Mouse (Mus musculus): Measurements from ENCODE around the gene Inpp5a.

Gene Inpp5a

DNA sequence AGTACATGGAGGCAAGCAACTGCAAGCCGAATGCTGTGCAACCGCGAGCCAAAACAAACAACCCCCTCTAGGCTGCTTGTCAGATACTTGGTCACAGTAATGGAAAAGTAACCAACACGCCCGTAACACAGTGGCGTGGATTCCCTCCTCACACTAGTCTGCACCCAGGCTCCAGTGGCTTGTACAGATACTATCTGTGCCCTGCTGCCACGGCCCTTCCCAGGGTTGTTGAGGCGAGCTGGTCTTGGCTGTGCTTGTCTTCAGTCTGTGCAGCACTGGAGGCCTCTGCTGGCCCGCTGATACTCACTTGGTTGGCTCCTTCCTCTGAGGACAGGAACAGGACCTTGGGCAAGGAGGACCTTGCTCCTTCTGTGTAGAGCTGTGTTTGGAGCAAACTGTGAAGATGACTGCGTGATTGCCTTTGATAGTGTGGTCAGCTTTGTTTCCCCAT lies 52.9 kb downstream of the Inpp5a start:
- no peak for DNase-seq (ENCODE audit: low spot score)

- DNase-seq (ENCODE audit: low spot score): no peak
Measured at GRCm38 (mm10) chr7:139445621-139446020, 56.7 kb downstream of the Inpp5a start.

- DNase-seq (ENCODE audit: low spot score): no peak
Measured at GRCm38 (mm10) chr7:139447381-139447780, 58.5 kb downstream of the Inpp5a start.

DNA sequence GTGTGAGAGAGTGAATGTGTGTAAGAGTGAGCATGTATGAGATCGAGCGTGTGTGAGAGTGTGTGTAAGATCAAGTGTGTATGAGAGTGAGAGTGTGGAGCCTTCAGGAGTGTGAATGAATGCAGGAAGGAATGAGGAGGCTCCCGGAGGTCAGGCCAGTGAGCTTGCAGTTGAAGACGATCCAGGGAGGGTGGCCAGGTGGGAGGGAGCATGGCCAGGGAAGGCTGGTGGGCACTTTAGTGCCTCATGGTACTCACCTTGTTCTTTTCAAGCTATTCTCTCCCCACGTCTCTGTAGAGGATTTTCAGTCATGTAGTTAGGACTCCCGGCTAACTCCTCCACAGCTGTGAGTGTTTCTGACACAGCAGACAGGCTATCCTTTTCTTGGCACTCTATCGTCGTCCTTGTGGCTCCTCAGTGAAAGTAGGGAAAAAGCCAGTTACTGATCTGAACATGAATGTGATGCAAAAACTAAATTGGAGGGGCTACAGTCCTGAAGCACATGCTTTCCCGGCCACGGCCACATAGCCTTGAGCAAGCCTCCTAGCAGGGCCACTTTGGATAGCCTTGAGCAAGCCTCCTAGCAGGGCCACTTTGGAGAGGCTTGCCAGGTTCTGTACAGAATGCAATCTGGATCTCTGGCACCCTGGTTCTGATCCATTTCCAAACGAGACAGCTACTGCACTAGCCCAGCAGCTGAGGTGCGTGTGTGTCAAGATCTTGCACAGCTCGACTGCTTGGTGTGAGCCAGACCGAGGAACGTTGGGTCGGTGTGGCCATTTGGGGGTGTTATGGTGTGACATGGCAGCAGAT lies 61.5 kb downstream of the Inpp5a start:
- no peak for DNase-seq (ENCODE audit: low spot score)

DNA sequence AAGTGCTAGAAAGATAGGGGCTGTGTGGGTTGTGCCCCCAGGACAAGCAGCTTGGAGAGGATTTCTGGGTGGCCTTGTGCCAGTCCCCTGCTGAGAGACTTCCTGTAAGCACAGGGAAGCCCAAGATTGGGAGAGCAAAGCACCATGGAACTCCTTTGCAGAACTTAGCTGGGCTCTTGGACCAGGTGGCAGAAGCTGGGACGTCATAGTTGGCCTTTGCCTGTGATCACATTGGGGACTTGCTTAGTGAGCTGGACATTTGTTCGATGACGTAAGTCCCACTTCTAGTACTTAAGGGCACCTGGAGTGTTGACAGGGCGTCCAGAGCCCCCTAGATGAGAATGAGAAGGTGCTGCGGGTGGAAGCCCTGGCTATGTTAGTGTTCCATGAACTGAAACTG lies 62.8 kb downstream of the Inpp5a start:
- DNase-seq (ENCODE audit: low spot score): no peak

- DNase-seq (ENCODE audit: low spot score): no peak
Measured at GRCm38 (mm10) chr7:139452199-139452598, 63.3 kb downstream of the Inpp5a start.

DNA sequence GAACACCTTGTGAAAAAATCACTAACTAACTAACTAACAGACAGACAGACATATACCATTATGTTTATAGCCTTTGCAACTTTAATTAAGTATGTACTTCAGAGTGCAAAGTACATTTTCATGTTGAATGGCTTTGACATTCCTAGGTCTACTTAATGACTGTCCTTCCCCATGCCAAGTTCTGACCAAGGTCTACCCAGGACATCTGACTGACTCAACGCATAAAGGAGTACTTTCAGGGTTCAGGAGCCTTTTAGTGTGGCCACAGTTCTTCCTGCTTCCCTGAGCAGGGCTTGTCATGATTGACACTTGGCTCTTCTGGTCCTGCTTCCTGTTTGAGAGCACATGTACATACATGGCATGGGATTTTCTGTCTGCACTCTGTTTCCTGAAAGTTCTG lies 64.3 kb downstream of the Inpp5a start:
- DNase-seq (ENCODE audit: low spot score): no peak

- DNase-seq (ENCODE audit: low spot score): no peak
Measured at GRCm38 (mm10) chr7:139454285-139454684, 65.4 kb downstream of the Inpp5a start.

DNA sequence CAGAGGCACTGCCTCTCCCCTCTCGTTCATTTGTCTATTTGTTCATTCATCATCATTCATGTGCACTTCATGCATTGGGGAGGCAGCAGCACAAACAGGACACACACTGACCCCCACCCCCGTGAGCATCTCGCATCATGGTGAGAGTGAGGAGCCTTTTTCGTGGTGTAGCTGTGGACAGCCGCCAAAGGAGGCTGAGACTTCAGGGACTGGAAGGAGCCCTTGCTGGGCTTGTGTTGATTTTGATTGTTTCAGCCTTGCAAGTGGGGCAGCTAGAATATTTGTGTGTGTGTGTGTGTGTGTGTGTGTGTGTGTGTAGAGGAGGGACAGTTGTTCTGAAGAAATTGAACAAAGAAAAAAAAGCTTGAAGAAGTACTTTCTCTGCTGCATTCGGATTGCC lies 67.8 kb downstream of the Inpp5a start:
- DNase-seq (ENCODE audit: low spot score): no peak

- no peak for DNase-seq (ENCODE audit: low spot score)
Measured at GRCm38 (mm10) chr7:139461344-139461743, 72.4 kb downstream of the Inpp5a start.

- no peak for DNase-seq (ENCODE audit: low spot score)
Measured at GRCm38 (mm10) chr7:139462142-139462541, 73.2 kb downstream of the Inpp5a start.

DNA sequence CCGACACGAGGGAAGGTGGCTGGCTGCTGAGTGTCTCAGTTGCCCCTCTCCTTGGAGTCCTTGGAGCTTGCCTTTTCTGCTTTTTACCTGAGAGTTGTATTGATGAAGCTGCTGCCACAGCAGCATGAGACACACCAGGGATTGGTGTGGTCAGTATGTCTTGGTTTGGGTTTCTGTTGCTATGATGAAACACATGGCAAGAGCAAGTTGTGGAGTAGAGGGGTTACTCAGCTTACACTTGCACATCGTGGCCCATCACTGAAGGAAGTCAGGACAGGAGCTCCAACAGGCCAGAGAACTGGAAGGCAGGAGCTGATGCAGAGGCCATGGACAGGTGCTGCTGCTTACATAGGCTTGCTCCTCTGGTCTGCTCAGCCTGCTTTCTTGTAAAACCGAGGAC lies 76.6 kb downstream of the Inpp5a start:
- DNase-seq (ENCODE audit: low spot score): no peak

DNA sequence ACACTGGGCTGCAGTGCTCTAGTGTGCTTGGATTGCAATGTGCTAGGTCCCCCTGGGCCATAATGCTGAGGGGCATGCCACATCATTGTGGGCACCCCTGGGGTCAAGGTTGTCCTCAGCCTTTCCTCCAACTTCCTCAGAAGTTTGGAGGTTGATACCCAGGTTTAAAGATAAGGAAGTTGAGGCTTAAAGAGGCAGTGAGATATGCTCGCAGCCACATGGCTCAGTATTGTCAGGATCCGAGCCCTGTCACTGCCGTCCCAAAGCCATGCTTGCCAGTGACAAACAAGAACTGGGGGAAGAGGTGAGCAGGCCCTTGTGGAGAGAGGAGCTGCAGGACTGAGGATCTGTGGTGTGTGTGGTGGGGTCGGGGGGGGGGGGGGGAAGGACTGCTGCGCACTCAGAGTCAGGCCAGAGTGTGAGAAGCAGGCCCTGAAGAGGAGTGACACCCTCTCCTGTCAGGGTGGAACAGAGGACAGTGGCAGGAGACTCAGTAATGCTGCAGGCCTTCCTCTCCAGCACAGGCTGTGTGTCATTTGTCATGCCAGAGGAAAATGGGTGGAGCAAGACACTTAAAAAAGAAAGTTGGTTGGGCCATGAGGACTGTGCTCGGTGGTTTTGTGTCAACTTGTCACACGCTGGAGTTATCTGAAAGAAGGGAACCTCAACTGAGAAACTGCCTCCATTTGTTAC lies 77.7 kb downstream of the Inpp5a start:
- no peak for DNase-seq (ENCODE audit: low spot score)

DNA sequence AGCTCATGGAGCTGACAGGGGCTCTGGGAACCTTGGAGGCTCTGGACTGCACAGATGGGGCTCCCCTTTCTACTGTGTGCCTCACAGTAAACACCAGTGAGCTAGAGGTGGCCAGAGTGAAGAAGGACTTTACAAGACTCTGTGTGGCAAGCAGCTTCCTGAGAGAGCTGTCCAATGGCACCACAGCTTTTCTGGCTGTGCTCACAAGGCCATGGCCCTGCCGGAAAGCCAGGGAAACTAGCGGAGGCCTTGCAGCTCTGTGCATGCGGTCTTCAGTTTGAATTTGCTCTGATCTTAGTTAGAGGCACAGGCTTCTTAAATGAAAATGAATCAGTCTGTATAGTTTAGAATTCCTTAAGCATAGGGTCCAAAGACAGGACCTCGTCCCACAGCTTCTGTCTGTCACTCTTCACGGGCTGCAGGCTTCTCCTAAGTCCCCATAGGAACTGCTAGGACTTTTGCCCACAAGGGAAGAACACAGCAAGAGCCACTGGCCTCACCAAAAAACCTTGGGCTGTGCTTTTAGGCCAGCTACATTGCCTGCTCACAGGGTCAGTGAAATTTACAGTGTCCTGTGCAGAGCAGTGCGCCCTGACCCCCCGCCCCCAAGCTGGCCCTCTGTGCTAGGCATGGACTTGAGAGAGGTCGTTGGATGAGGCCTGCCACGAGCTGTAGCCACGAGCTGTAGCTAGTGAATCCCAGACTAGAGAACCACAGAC lies 78.4 kb downstream of the Inpp5a start:
- no peak for DNase-seq (ENCODE audit: low spot score)

- no peak for DNase-seq (ENCODE audit: low spot score)
Measured at GRCm38 (mm10) chr7:139467896-139468279, 79.0 kb downstream of the Inpp5a start.

- DNase-seq (ENCODE audit: low spot score): no peak
Measured at GRCm38 (mm10) chr7:139468440-139468839, 79.5 kb downstream of the Inpp5a start.

- no peak for DNase-seq (ENCODE audit: low spot score)
Measured at GRCm38 (mm10) chr7:139469457-139469856, 80.5 kb downstream of the Inpp5a start.

GRCm38 (mm10) chr7:139470481-139470880 lies 81.6 kb downstream of the Inpp5a start:
- no peak for DNase-seq (ENCODE audit: low spot score)

- no peak for DNase-seq (ENCODE audit: low spot score)
Measured at GRCm38 (mm10) chr7:139472052-139472451, 83.1 kb downstream of the Inpp5a start.

DNA sequence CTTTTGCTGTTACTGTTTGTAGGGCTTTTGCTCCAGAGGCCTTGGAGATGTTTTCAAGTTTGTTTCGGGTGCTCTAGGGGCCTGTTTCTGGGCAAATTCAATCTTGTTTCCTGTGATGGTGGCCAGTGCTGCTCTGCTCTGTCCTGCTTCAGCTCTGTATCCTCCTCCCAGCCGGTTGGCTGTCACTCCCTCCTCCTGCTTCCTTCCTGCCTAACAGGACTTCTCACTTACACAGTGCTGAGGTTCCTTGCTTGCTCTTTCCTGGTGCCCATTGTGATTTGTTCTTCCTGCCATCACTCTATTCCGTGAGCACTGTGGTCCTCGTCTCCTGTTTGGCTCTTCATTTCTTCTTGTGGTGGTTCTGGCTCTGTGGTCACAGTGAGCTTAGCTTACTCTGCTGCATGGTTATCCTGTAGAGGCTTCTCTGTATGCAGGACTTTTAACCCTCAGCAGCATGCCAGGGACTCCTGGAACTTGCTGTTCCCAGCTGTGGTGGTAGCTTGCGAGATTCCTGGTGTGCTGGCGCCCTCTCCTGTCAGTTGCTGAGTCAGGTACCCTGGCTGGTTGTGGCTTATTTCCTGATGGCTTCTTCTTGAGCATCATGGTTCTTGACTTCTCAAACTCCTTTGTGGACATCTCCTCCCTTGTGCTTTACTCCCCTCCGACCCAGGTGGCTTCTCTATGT lies 84.1 kb downstream of the Inpp5a start:
- DNase-seq (ENCODE audit: low spot score): peak; percentile 21

DNA sequence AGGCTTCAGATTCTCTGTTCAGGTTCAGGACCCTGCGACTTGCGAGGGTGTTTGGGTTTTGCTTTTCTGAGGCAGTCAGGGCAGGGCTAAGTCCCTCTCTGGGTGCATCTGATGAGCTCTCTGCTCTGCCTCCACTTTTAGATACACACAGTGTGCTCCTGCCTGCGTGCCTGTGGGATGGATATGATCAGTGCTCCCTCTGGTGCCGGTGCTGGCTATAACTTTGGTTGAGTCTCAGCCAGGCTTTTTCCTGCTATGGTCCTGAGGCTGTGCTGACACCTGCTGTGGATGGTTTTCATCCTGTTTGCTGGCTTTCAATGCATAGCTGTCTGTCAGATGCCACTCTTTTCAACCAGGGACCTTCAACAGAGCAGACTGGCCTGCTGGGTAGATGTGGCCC lies 87.0 kb downstream of the Inpp5a start:
- DNase-seq (ENCODE audit: low spot score): no peak

DNA sequence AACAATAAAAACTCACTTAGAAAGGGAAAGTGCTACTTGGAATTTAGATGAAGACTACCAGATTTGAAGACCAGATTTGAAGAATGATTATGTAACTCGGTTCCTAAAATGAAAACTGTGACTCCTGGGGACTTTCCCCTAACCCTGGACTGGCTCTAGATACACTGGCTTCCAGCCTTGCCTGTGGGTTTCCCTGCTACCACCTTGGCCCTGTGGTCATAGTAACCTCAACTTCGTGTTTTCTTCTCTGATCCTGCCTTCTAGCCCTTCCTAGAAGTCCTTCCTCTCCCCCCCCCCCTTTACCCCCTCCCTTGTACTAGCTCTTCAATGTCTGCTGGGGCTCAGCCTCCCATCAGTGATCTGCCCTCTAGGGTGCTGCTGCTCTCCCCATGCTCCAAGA lies 87.8 kb downstream of the Inpp5a start:
- DNase-seq (ENCODE audit: low spot score): no peak

All from spleen, adult 12 weeks (tissue).